Mouse (Mus musculus) heart, embryonic 10.5 days (tissue): Measurements from ENCODE around the gene Gabrb1. TPM values are rescaled to one million over a fixed set of nuclear protein-coding genes. Genes with fewer than 3 reads are reported as not detected.
A peak's percentile ranks its signal among the peaks of the same experiment; 100 is the strongest.

ENCODE experiments used
- DNase-seq: peaks from one replicate; pipeline ENCODE4 v3.0.0-alpha.2; 2017; ENCODE audit warnings: low spot score
- H3K27ac ChIP-seq: fragments of 300-500 bp; sonication (generic); 2 replicates; pipeline ENCODE4 v1.5.1; 2016; ENCODE audit warnings: mild to moderate bottlenecking
- H3K27me3 ChIP-seq: fragments of 300-500 bp; sonication (generic); 2 replicates; pipeline ENCODE4 v1.6.1; 2016; ENCODE audit warnings: mild to moderate bottlenecking; ENCODE audit not compliant: poor library complexity, insufficient read depth, severe bottlenecking
- H3K36me3 ChIP-seq: fragments of 300-500 bp; sonication (generic); 2 replicates; pipeline ENCODE4 v1.6.1; 2016; ENCODE audit warnings: mild to moderate bottlenecking, moderate library complexity
- H3K4me1 ChIP-seq: fragments of 300-500 bp; sonication (generic); 2 replicates; pipeline ENCODE4 v1.6.1; 2016; ENCODE audit warnings: mild to moderate bottlenecking
- H3K4me3 ChIP-seq: fragments of 300-500 bp; sonication (generic); 2 replicates; pipeline ENCODE4 v1.5.1; 2016; ENCODE audit warnings: mild to moderate bottlenecking, moderate library complexity
- H3K9me3 ChIP-seq: fragments of 300-500 bp; sonication (generic); 2 replicates; pipeline ENCODE4 v1.6.1; 2016; ENCODE audit warnings: mild to moderate bottlenecking, moderate library complexity
- WGBS: fragments of 180-500 bp; shearing (Covaris S2); methylation state at CpG from one replicate; pipeline ENCODE4 v1.1.7; 2016; 5-methylcytosine and 5-hydroxymethylcytosine counted together
- polyA plus RNA-seq: library from polyadenylated mRNA; unstranded; fragments of >200 nt; fragmentation: Nextera tagmentation; extraction: Ambion mirVana; gene quantifications from 2 replicates; pipeline ENCODE4 v1.2.1, GENCODE M21; 2016

The Gabrb1 gene
- polyA plus RNA-seq, 1 experiment from 2014 or later, result 0.92 TPM

- Histone ChIP-seq H3K4me1 (peaks cover 10% of the 10 kb centered on the region; the same call in 1 of the 2 replicates), H3K36me3 (peaks cover 60% of the 10 kb centered on the region), H3K27me3 (no peaks in the 10 kb centered on the region), H3K9me3 (no peaks in the 10 kb centered on the region), H3K4me3 (no peak overlapping the region), H3K27ac (no peak overlapping the region)
- WGBS, result 79% methylated on average over 12 of the region's 12 CpGs
- DNase-seq, result no peak
Measured at GRCm38 (mm10) chr5:72158667-72159066, 500.8 kb downstream of the Gabrb1 start.

GRCm38 (mm10) chr5:72159537-72159936 lies 501.6 kb downstream of the Gabrb1 start:
- Histone ChIP-seq H3K4me3 (no peak overlapping the region), H3K27ac (no peak overlapping the region), H3K27me3 (no peaks in the 10 kb centered on the region), H3K36me3 (peaks cover 63% of the 10 kb centered on the region), H3K9me3 (no peaks in the 10 kb centered on the region), H3K4me1 (peaks cover 5% of the 10 kb centered on the region; the same call in 1 of the 2 replicates)
- WGBS, result 52% methylated on average over 6 of the region's 6 CpGs
- no peak for DNase-seq

- peaks cover 8% of the 10 kb centered on the region; the same call in 1 of the 2 replicates for H3K4me1 ChIP-seq
- WGBS, result 87% methylated on average over 11 of the region's 11 CpGs
- H3K36me3 ChIP-seq, result peaks cover 58% of the 10 kb centered on the region
Measured at GRCm38 (mm10) chr5:72160781-72161485, 503.0 kb downstream of the Gabrb1 start.

DNA sequence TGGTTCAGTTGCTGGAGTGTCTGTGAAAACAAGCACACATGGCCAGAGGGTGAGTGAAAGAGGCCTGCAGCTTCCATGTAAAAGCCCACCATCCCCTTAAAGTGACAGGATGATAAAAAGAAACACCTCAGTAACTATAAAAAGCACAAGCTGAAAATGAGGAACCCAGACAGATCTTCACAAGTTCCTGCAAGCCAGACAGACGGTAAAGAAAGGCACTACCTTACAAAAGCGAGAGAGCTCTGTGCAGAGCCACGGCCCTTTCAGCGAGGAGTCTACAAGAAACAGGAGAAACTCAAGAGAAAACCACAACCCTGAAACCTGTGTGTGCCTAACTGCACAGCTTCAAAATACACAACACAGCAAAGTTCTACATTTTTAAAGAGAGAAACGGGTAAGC lies 504.9 kb downstream of the Gabrb1 start:
- WGBS, result 70% methylated on average over 5 of the region's 5 CpGs
- Histone ChIP-seq H3K4me1 (peaks cover 21% of the 10 kb centered on the region), H3K27ac (no peak overlapping the region), H3K9me3 (no peaks in the 10 kb centered on the region), H3K4me3 (no peak overlapping the region), H3K27me3 (no peaks in the 10 kb centered on the region), H3K36me3 (peaks cover 49% of the 10 kb centered on the region)
- no peak for DNase-seq

More at GRCm38 (mm10) chr5:72160781-72161485, 503.0 kb downstream of the Gabrb1 start:
- Histone ChIP-seq H3K27ac (no peak overlapping the region), H3K9me3 (no peaks in the 10 kb centered on the region), H3K27me3 (no peaks in the 10 kb centered on the region), H3K4me3 (no peak overlapping the region)
- DNase-seq, result no peak

GRCm38 (mm10) chr5:72164386-72164785 lies 506.5 kb downstream of the Gabrb1 start:
- Histone ChIP-seq H3K9me3 (no peaks in the 10 kb centered on the region), H3K36me3 (peaks cover 37% of the 10 kb centered on the region), H3K27me3 (no peaks in the 10 kb centered on the region), H3K4me3 (no peak overlapping the region), H3K4me1 (peaks cover 21% of the 10 kb centered on the region), H3K27ac (no peak overlapping the region)
- WGBS, result 73% methylated on average over 7 of the region's 7 CpGs
- DNase-seq, result no peak

- peak; percentile 97 for DNase-seq
- H3K9me3 ChIP-seq, result no peaks in the 10 kb centered on the region
- under 1% methylated on average over 38 of the region's 38 CpGs for WGBS
Measured at GRCm38 (mm10) chr5:72167594-72168284, 509.8 kb downstream of the Gabrb1 start, which contains the start of gene Commd8. Gene Commd8 (minus strand): TSS chr5:72168189.

DNA sequence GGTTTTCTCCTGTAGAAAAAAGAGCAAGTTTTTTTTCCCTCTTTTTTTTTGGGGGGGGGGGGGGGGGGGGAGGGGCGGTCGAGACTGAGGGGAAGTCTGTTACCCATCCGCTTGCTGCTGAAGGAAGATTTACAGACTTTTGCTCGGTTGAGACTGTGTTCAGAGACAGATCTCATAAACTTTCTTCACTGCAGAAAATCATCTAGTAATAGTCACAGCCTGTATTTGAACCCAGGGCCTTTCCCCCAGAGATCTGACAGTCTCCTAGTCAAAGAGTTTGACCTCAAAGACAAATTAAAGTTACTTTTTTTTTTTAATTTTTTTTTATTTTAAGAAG lies 510.3 kb downstream of the Gabrb1 start:
- Histone ChIP-seq H3K9me3 (no peaks in the 10 kb centered on the region), H3K27me3 (no peaks in the 10 kb centered on the region), H3K27ac (peak overlapping the region; percentile 94), H3K4me1 (peaks cover 16% of the 10 kb centered on the region), H3K36me3 (0 out of 2 replicates have a peak, but pooled peaks cover 6% of the 10 kb centered on the region), H3K4me3 (peak overlapping the region; percentile 88)
- DNase-seq, result no peak
- 0% methylated on average over 2 of the region's 4 CpGs for WGBS

More at GRCm38 (mm10) chr5:72167594-72168284, 509.8 kb downstream of the Gabrb1 start, which contains the start of gene Commd8:
- Histone ChIP-seq H3K36me3 (peaks cover 8% of the 10 kb centered on the region; the same call in 1 of the 2 replicates), H3K4me1 (peaks cover 16% of the 10 kb centered on the region), H3K27ac (peak within 1 kb of the TSS; percentile 94), H3K27me3 (no peaks in the 10 kb centered on the region), H3K4me3 (peak within 1 kb of the TSS; percentile 88)

DNA sequence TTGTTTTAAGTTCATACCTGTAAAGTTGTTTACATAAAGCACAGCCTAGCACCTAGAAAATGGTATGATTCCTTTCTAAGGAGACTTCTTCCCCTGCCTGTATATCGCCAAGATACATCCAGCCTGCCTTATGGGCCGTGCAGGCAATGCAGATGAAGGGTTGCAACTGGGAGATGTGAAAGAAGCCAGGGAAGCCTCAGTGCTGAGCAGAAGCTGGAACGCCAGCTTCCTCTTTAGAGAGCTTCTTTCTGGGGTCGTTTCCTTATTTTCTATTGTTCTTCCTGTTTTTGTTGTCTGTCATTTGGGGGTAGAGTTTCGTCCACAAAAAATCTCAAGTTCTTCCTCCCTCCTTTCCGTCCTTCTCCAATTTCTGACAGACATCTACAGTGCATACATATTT lies 512.2 kb downstream of the Gabrb1 start:
- 61% methylated on average over 6 of the region's 6 CpGs for WGBS
- H3K27ac ChIP-seq, result no peak overlapping the region

GRCm38 (mm10) chr5:72172675-72173074 lies 514.8 kb downstream of the Gabrb1 start:
- 31% methylated on average over 3 of the region's 3 CpGs for WGBS

More for the DNA sequence above, 512.2 kb downstream of the Gabrb1 start:
- Histone ChIP-seq H3K27me3 (no peaks in the 10 kb centered on the region), H3K36me3 (0 out of 2 replicates have a peak, but pooled peaks cover 3% of the 10 kb centered on the region), H3K4me3 (no peak overlapping the region), H3K9me3 (no peaks in the 10 kb centered on the region), H3K4me1 (peaks cover 16% of the 10 kb centered on the region)
- no peak for DNase-seq

GRCm38 (mm10) chr5:72173521-72173920 lies 515.6 kb downstream of the Gabrb1 start:
- no peaks in the 10 kb centered on the region for H3K27me3 ChIP-seq
- 38% methylated on average over 1 of the region's 1 CpGs for WGBS
- no peaks in the 10 kb centered on the region for H3K9me3 ChIP-seq
- H3K27ac ChIP-seq, result no peak overlapping the region
- H3K4me1 ChIP-seq, result peaks cover 4% of the 10 kb centered on the region; the same call in 1 of the 2 replicates
- H3K4me3 ChIP-seq, result no peak overlapping the region
- H3K36me3 ChIP-seq, result no peaks in the 10 kb centered on the region
- DNase-seq, result no peak

More at GRCm38 (mm10) chr5:72172675-72173074, 514.8 kb downstream of the Gabrb1 start:
- H3K36me3 ChIP-seq, result no peaks in the 10 kb centered on the region
- no peak for DNase-seq
- peaks cover 4% of the 10 kb centered on the region; the same call in 1 of the 2 replicates for H3K4me1 ChIP-seq
- H3K27ac ChIP-seq, result no peak overlapping the region
- no peak overlapping the region for H3K4me3 ChIP-seq
- no peaks in the 10 kb centered on the region for H3K27me3 ChIP-seq
- H3K9me3 ChIP-seq, result no peaks in the 10 kb centered on the region

- no peaks in the 10 kb centered on the region for H3K36me3 ChIP-seq
- peak overlapping the region; percentile 64; the same call in 1 of the 2 replicates for H3K27ac ChIP-seq
- no peak overlapping the region for H3K4me3 ChIP-seq
Measured at GRCm38 (mm10) chr5:72175050-72175449, 517.1 kb downstream of the Gabrb1 start.

DNA sequence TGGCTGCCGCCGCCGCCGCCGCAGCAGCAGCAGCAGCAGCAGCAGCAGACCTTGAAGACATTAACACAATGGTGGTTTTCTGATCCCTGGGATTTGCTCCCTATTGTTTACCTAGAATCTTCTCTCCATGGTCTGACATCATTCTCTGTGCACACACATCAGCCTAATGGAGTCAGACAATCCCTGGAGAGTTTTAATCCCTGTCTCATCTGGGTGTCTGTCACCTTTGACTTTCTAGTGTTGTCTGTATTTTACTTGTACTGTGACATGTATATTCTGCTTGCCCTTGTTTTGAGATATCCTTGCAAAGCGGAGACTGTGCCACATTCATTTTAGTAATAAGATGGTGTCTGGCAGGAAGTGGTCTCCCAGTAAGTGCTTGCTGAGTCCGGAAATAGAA lies 517.6 kb downstream of the Gabrb1 start:
- H3K36me3 ChIP-seq, result no peaks in the 10 kb centered on the region
- H3K27me3 ChIP-seq, result no peaks in the 10 kb centered on the region
- peak overlapping the region; percentile 64 for H3K27ac ChIP-seq
- 20% methylated on average over 7 of the region's 7 CpGs for WGBS
- no peak for DNase-seq
- 0 out of 2 replicates have a peak overlapping the region, but pooled peaks have one; percentile 25 for H3K4me3 ChIP-seq
- peaks cover 4% of the 10 kb centered on the region; the same call in 1 of the 2 replicates for H3K4me1 ChIP-seq
- no peaks in the 10 kb centered on the region for H3K9me3 ChIP-seq

More at GRCm38 (mm10) chr5:72175050-72175449, 517.1 kb downstream of the Gabrb1 start:
- H3K4me1 ChIP-seq, result peaks cover 4% of the 10 kb centered on the region; the same call in 1 of the 2 replicates
- H3K27me3 ChIP-seq, result no peaks in the 10 kb centered on the region
- DNase-seq, result no peak
- no peaks in the 10 kb centered on the region for H3K9me3 ChIP-seq
- 64% methylated on average over 4 of the region's 4 CpGs for WGBS

GRCm38 (mm10) chr5:72181194-72181593 lies 523.3 kb downstream of the Gabrb1 start:
- DNase-seq, result no peak
- 20% methylated on average over 1 of the region's 1 CpGs for WGBS
- Histone ChIP-seq H3K9me3 (no peaks in the 10 kb centered on the region), H3K4me1 (peaks cover 5% of the 10 kb centered on the region; the same call in 1 of the 2 replicates), H3K36me3 (no peaks in the 10 kb centered on the region), H3K4me3 (no peak overlapping the region), H3K27me3 (no peaks in the 10 kb centered on the region), H3K27ac (no peak overlapping the region)
